Mouse (Mus musculus) limb, embryonic 14.5 days (tissue): ENCODE data around the gene Cers6. TPM values are rescaled to one million over a fixed set of nuclear protein-coding genes. Genes with fewer than 3 reads are reported as not detected.

Source experiments
- ATAC-seq: fragments of 200-750 bp; cut with Nextera tagmentation; 2 replicates; pipeline ENCODE4 v1.8.0; 2017; ENCODE audit warnings: low read depth, moderate number of reproducible peaks, moderate TSS enrichment; ENCODE audit not compliant: low FRiP score
- DNase-seq: peaks from one replicate; pipeline ENCODE4 v3.0.0-alpha.2; 2015; ENCODE audit warnings: low spot score
- H3K27ac ChIP-seq: fragments of 300-500 bp; sonication (generic); replicated peaks from 2 replicates; pipeline ENCODE4 v1.5.1; 2014; ENCODE audit warnings: low read depth, mild to moderate bottlenecking, low read length, moderate library complexity, mixed read lengths
- H3K27me3 ChIP-seq: fragments of 300-500 bp; sonication (generic); 2 replicates; pipeline ENCODE4 v1.6.1; 2014; ENCODE audit warnings: low read length, mixed read lengths; ENCODE audit not compliant: control insufficient read depth, insufficient read depth
- H3K36me3 ChIP-seq: fragments of 300-500 bp; sonication (generic); 2 replicates; pipeline ENCODE4 v1.6.1; 2014; ENCODE audit warnings: mild to moderate bottlenecking, low read length, moderate library complexity, mixed read lengths; ENCODE audit not compliant: control insufficient read depth, insufficient read depth
- H3K4me1 ChIP-seq: fragments of 300-500 bp; sonication (generic); 2 replicates; pipeline ENCODE4 v1.6.1; 2014; ENCODE audit warnings: antibody characterized with exemption, low read length, mixed read lengths; ENCODE audit not compliant: control insufficient read depth, insufficient read depth
- H3K4me2 ChIP-seq: fragments of 300-500 bp; sonication (generic); replicated peaks from 2 replicates; pipeline ENCODE4 v1.6.1; 2014; ENCODE audit warnings: low read depth, mild to moderate bottlenecking, low read length, moderate library complexity; ENCODE audit not compliant: severe bottlenecking
- H3K4me3 ChIP-seq: fragments of 300-500 bp; sonication (generic); replicated peaks from 2 replicates; pipeline ENCODE4 v1.5.1; 2014; ENCODE audit warnings: low read length
- H3K9ac ChIP-seq: fragments of 300-500 bp; sonication (generic); 2 replicates; pipeline ENCODE4 v1.6.1; 2014; ENCODE audit warnings: mild to moderate bottlenecking, low read depth, low read length, moderate library complexity; ENCODE audit not compliant: severe bottlenecking
- H3K9me3 ChIP-seq: fragments of 300-500 bp; sonication (generic); 2 replicates; pipeline ENCODE4 v1.6.1; 2016; ENCODE audit warnings: low read length; ENCODE audit not compliant: control insufficient read depth
- POLR2A ChIP-seq: fragments of 200-500 bp; IDR thresholded peaks from 2 replicates; pipeline ENCODE4 v1.8.0; 2012; ENCODE audit warnings: inconsistent platforms, mild to moderate bottlenecking, moderate library complexity, borderline replicate concordance; ENCODE audit not compliant: insufficient read depth, insufficient read length; ENCODE audit errors: extremely low read depth
- WGBS: fragments of 180-500 bp; shearing (Covaris S2); extraction: QIAGEN DNeasy Blood & Tissue Kit; methylation state at CpG from one replicate; pipeline ENCODE4 v1.1.7; 2014; 5-methylcytosine and 5-hydroxymethylcytosine counted together
- polyA plus RNA-seq, 2 experiments: library from polyadenylated mRNA; depleted of rRNA in 1 of 2; stranded (reverse) in 1 of 2; unstranded in 1 of 2; fragments of >200 nt; fragmentation: Nextera tagmentation in 1 of 2; extraction: Ambion mirVana in 1 of 2; gene quantifications; 2 replicates each; pipeline versions ENCODE4 v1.2.1 to v1.2.3; 2012 to 2014

Cers6 gene
- polyA plus RNA-seq, 2 experiments, result 10.7 to 30.9 TPM

DNA sequence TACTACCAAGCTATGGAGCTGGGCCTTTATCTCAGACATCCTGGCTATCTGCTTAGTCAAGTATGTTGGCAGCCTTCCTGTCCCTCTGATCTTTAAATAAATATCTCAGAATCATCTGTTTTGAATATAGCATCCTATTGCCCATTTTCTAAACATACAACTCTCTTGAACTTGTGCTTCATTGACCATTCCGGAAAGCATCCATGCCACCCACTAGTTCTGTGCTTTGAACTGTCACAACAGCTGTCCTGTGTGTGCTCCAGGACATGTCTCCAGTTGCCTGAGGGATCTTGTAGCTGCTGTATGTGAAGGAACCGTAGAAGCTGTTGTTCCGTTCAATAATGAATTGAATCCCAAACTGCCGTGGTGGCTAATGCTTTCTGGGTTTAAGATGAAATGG lies 188.9 kb downstream of the Cers6 start:
- Histone ChIP-seq H3K4me1 (peaks cover 12% of the 10 kb centered on the region), H3K27me3 (no peaks in the 10 kb centered on the region), H3K9ac (no peak overlapping the region), H3K9me3 (no peaks in the 10 kb centered on the region), H3K4me3 (no peak overlapping the region), H3K27ac (no peak overlapping the region), H3K4me2 (no peak overlapping the region), H3K36me3 (0 out of 2 replicates have a peak, but pooled peaks cover 3% of the 10 kb centered on the region)
- DNase-seq, result no peak
- ATAC-seq, result no peak
- 73% methylated on average over 4 of the region's 4 CpGs for WGBS
- TF ChIP-seq POLR2A, result no peak

DNA sequence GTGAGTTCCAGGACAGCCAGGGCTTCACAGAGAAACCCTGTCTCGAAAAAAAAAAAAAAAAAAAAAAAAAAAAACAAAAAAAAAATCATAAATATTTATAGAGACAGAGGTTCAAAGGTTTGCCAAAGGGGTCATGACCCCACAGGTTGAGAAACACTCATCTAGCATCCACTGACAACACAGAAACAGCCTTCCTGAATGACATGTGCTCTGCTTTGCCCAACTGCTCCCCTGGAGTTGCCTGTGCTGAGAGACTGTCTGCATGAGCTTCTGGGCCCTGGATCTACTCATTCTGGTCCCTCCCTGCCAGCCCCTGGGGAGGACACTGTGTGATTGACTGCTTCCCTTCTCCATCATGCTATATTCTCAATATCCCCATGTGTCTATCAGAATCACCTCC lies 190.4 kb downstream of the Cers6 start:
- Histone ChIP-seq H3K4me1 (peaks cover 12% of the 10 kb centered on the region), H3K36me3 (0 out of 2 replicates have a peak, but pooled peaks cover 3% of the 10 kb centered on the region), H3K4me3 (no peak overlapping the region), H3K4me2 (no peak overlapping the region), H3K9me3 (no peaks in the 10 kb centered on the region), H3K27ac (no peak overlapping the region), H3K27me3 (no peaks in the 10 kb centered on the region), H3K9ac (no peak overlapping the region)
- TF ChIP-seq POLR2A, result no peak
- WGBS, result 40% methylated on average over 1 of the region's 1 CpGs
- ATAC-seq (no peak), DNase-seq (no peak)

DNA sequence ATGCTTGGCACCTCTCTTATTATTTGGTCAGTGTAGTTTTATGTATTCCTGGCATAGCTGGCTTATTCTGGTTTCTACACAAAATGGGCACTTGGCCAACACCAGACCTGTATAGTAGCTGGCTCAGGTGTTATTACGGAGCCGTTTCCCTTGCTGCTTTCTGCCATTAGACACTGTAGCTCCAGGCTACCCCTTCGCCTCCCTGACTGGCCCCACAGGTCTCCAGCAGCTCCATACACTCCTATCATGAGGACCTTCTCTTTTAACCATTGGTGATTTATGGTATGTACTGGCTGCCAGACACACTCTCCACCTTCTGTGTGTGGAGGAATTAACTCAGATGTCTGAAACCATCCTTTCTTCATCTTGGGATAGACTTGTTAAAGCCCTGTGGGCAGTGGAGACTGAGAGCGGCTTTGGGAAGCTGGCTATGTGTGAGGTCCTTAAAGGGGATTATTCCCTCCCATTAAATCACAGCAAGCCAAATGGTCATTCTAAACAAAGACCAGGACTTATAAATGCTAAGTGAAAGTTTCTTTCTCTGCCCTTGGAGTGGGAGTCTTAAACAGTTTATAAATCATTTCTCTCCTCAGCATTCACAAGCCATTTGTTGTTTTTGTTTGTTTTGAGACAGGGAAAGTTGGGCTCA lies 192.1 kb downstream of the Cers6 start:
- no peak for TF ChIP-seq POLR2A
- Histone ChIP-seq H3K27ac (no peak overlapping the region), H3K9me3 (no peaks in the 10 kb centered on the region), H3K4me1 (peaks cover 12% of the 10 kb centered on the region), H3K36me3 (no peaks in the 10 kb centered on the region), H3K27me3 (no peaks in the 10 kb centered on the region), H3K4me3 (no peak overlapping the region), H3K4me2 (no peak overlapping the region), H3K9ac (no peak overlapping the region)
- ATAC-seq (no peak), DNase-seq (peak; percentile 8)
- 31% methylated on average over 4 of the region's 4 CpGs for WGBS

DNA sequence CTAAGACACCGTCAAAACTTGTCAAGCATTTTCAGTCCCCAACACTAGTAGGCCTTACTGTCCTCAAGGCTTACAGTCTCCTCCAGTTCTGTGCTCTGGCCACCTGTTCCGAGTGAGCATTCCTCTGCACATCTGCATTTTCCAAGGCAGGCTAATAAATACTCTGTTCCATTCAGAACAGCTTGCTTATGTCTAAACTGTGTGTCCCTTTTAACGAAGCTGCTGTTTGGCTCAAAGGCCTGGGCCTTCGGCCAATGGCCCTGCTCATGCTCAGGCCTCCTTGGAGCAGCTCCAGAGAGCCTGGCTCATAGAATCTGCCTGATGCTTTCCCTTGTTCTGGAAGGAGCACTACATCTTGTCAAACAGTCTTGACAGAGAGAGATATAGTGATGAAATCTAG lies 193.0 kb downstream of the Cers6 start:
- Histone ChIP-seq H3K4me1 (peaks cover 12% of the 10 kb centered on the region), H3K9me3 (no peaks in the 10 kb centered on the region), H3K4me2 (no peak overlapping the region), H3K4me3 (no peak overlapping the region), H3K36me3 (no peaks in the 10 kb centered on the region), H3K27ac (no peak overlapping the region), H3K27me3 (no peaks in the 10 kb centered on the region), H3K9ac (no peak overlapping the region)
- 33% methylated on average over 4 of the region's 4 CpGs for WGBS
- no peak for TF ChIP-seq POLR2A
- DNase-seq (peak; percentile 82), ATAC-seq (peak; percentile 83)

DNA sequence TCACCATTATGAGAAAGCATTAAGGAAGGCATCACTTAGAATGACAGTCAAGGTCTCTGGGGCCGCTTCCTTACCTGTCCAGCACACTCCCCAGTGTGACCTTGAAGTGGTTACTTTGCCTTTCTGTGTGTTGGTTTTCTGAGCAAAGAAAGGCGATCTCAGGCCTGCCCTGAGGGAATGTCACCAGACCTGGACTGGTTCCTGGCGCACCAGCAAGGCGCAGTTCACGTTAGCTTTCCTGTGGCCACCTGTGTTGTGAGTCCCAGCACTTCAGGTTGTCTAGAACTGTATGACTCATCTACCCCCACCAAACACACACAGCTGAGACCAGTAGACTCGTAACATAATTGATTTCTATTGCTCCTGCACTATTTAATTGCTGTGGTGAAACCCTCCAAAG lies 193.9 kb downstream of the Cers6 start:
- H3K4me2 ChIP-seq, result no peak overlapping the region
- H3K4me1 ChIP-seq, result peaks cover 12% of the 10 kb centered on the region
- ATAC-seq (no peak), DNase-seq (no peak)
- no peaks in the 10 kb centered on the region for H3K36me3 ChIP-seq
- H3K27ac ChIP-seq, result no peak overlapping the region
- TF ChIP-seq POLR2A, result no peak
- WGBS, result 85% methylated on average over 6 of the region's 6 CpGs
- H3K4me3 ChIP-seq, result no peak overlapping the region
- H3K9me3 ChIP-seq, result no peaks in the 10 kb centered on the region
- no peak overlapping the region for H3K9ac ChIP-seq
- H3K27me3 ChIP-seq, result no peaks in the 10 kb centered on the region
